Mouse (Mus musculus): ENCODE data around the gene Cfap206.

DNA sequence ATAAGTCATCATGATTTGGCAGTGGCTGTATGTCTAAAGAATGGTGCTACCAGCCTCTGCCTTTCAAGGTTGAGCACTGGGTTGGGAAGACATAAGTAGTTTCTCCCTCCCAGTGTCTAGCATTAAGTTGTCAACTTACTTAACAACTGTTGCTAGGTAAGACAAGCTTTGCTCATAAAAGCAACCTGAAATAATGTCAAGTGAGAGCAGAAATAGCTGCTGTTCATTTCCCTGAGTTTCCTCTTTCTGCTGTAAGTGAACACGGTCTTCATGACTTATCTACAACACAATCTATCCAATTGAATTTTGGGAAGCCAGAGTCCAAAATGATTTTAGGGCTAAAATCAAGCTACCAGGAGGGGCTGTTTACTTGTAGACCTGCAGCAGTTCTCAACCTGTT lies 26.2 kb upstream of the Cfap206 start, which contains the start of gene Gm136:
- no peak for TF ChIP-seq CTCF (IDR thresholded peaks at IDR 0.05; ENCODE audit: low read depth, low read length)
- no peak for TF ChIP-seq POLR2A (IDR thresholded peaks at IDR 0.05; ENCODE audit: extremely low read depth, insufficient read depth, low read length)
